Mouse (Mus musculus) small intestine, adult 2 months (tissue): ENCODE data around the gene Cacnb2.

Experiments used
- CTCF ChIP-seq: fragments of 200-500 bp; IDR thresholded peaks from 2 replicates; pipeline ENCODE4 v1.5.1; 2012; ENCODE audit warnings: low read depth, mild to moderate bottlenecking, control low read depth, inconsistent platforms, low read length, moderate library complexity, mixed read lengths; ENCODE audit not compliant: insufficient replicate concordance, insufficient read length; ENCODE audit errors: extremely low read depth
- POLR2A ChIP-seq: fragments of 200-500 bp; IDR thresholded peaks from 2 replicates; pipeline ENCODE4 v1.6.1; 2012; ENCODE audit warnings: low read depth, mild to moderate bottlenecking, control low read depth, inconsistent platforms, low read length, moderate library complexity

- TF ChIP-seq CTCF (no peak), POLR2A (no peak)
Measured at GRCm38 (mm10) chr2:15027816-15028215, 424.9 kb downstream of the Cacnb2 start.
